Mouse (Mus musculus) neural tube, embryonic 15.5 days (tissue): Measurements from ENCODE around the gene Blvrb. TPM values are rescaled to one million over a fixed set of nuclear protein-coding genes. Genes with fewer than 3 reads are reported as not detected.
A peak's percentile ranks its signal among the peaks of the same experiment; 100 is the strongest.

Experiments used
- ATAC-seq: fragments of 200-750 bp; cut with Nextera tagmentation; 2 replicates; pipeline ENCODE4 v1.8.0; 2017; ENCODE audit warnings: mild to moderate bottlenecking, moderate TSS enrichment, moderate library complexity; ENCODE audit not compliant: low FRiP score
- H3K27ac ChIP-seq: fragments of 300-500 bp; sonication (generic); replicated peaks from 2 replicates; pipeline ENCODE4 v1.5.1; 2015; ENCODE audit warnings: mild to moderate bottlenecking, inconsistent platforms
- H3K27me3 ChIP-seq: fragments of 300-500 bp; sonication (generic); replicated peaks from 2 replicates; pipeline ENCODE4 v1.6.1; 2015; ENCODE audit warnings: inconsistent platforms
- H3K36me3 ChIP-seq: fragments of 300-500 bp; sonication (generic); 2 replicates; pipeline ENCODE4 v1.6.1; 2015; ENCODE audit warnings: inconsistent platforms
- H3K4me1 ChIP-seq: fragments of 300-500 bp; sonication (generic); 2 replicates; pipeline ENCODE4 v1.6.1; 2015; ENCODE audit warnings: inconsistent platforms
- H3K4me2 ChIP-seq: fragments of 300-500 bp; sonication (generic); 2 replicates; pipeline ENCODE4 v1.6.1; 2015; ENCODE audit warnings: inconsistent platforms, mild to moderate bottlenecking, moderate library complexity
- H3K4me3 ChIP-seq: fragments of 300-500 bp; sonication (generic); replicated peaks from 2 replicates; pipeline ENCODE4 v1.5.1; 2015; ENCODE audit warnings: mild to moderate bottlenecking, inconsistent platforms
- H3K9ac ChIP-seq: fragments of 300-500 bp; sonication (generic); replicated peaks from 2 replicates; pipeline ENCODE4 v1.6.1; 2015; ENCODE audit warnings: mild to moderate bottlenecking, inconsistent platforms
- H3K9me3 ChIP-seq: fragments of 300-500 bp; sonication (generic); replicated peaks from 2 replicates; pipeline ENCODE4 v1.6.1; 2016; ENCODE audit warnings: inconsistent platforms
- WGBS: fragments of 180-500 bp; shearing (Covaris S2); methylation state at CpG from one replicate; pipeline ENCODE4 v1.1.7; 2015; ENCODE audit warnings: mixed read lengths; 5-methylcytosine and 5-hydroxymethylcytosine counted together
- polyA plus RNA-seq: library from polyadenylated mRNA; unstranded; fragments of >200 nt; fragmentation: Nextera tagmentation; extraction: Ambion mirVana; gene quantifications from 2 replicates; pipeline ENCODE4 v1.2.1, GENCODE M21; 2015

Gene Blvrb
- polyA plus RNA-seq, 1 experiment from 2014 or later = 24.5 TPM

DNA sequence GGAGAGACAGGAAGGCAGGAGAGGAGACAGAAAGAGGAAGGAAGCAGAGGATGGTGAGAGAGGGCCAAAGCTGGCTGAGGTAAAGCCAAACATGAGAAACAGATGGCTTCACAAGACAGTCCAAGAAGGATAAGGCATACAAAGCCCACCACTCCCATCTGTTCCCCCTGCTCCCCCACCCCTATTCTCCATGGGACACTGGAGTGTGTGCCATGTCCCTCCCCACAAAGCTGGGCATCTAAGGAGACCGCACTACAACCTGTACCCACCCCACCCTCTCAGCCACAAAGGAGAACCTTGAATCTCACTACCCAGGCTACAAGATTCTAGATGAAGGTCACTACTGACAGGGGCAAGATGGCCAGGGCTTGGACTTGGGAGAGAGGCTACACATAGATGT, 20.4 kb upstream of the Blvrb start:
- Histone ChIP-seq H3K27me3 (0 out of 2 replicates have a peak, but pooled peaks cover 6% of the 10 kb centered on the region), H3K27ac (no peak overlapping the region), H3K4me3 (no peak overlapping the region), H3K4me2 (no peak overlapping the region), H3K9me3 (peaks cover 4% of the 10 kb centered on the region; the same call in 1 of the 2 replicates), H3K36me3 (peaks cover 70% of the 10 kb centered on the region), H3K9ac (no peak overlapping the region), H3K4me1 (no peaks in the 10 kb centered on the region)
- WGBS = 90% methylated on average over 1 of the region's 1 CpGs
- no peak for ATAC-seq

DNA sequence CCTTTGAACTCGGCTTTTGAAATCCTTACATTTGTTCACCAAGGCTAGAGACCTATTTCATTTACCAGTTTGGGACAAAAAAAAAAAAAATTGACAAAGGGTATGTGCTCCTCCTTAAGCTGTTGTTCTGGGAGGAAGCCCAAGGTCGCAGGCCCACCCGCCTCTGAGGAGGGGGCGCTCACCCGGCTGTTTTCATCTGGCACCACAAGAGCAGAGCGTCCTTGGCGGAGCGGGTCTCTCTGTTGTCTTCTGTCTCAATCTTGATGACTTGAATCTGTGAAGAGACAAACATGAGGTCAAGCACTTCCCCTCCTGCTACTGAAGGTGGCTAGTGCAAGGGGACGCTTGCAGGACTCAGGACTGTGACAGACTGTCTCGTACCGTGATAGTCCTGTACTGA, 19.8 kb upstream of the Blvrb start:
- 0 out of 2 replicates have a peak, but pooled peaks cover 4% of the 10 kb centered on the region for H3K9me3 ChIP-seq
- H3K4me2 ChIP-seq = no peak overlapping the region
- no peak overlapping the region for H3K9ac ChIP-seq
- ATAC-seq = no peak
- whole genome bisulfite sequencing = 87% methylated on average over 11 of the region's 11 CpGs
- H3K4me3 ChIP-seq = no peak overlapping the region
- H3K36me3 ChIP-seq = peaks cover 68% of the 10 kb centered on the region
- H3K4me1 ChIP-seq = no peaks in the 10 kb centered on the region
- H3K27ac ChIP-seq = no peak overlapping the region
- peaks cover 9% of the 10 kb centered on the region; the same call in 1 of the 2 replicates for H3K27me3 ChIP-seq

DNA sequence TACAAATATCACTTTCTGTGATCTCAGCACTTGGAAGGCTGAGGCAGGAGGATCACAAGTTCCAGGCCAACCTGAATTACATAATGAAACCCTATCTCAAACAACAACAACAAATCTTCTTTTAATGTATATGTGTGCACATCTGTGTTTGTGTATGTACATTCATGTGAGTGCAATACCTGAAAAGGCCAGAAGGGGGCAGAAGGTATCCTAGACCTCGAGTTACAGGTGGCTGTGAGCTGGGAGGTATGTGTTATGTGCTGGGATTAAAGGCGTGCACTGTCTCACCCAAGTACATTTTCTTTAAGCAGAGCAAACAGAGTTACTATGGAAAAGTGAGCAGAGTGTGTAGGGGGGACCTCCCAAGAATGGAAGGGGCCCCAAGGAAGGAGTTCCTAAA, 18.6 kb upstream of the Blvrb start:
- Histone ChIP-seq H3K4me1 (no peaks in the 10 kb centered on the region), H3K9ac (no peak overlapping the region), H3K36me3 (peaks cover 58% of the 10 kb centered on the region), H3K27me3 (peaks cover 13% of the 10 kb centered on the region), H3K4me2 (no peak overlapping the region), H3K9me3 (0 out of 2 replicates have a peak, but pooled peaks cover 4% of the 10 kb centered on the region), H3K4me3 (no peak overlapping the region), H3K27ac (no peak overlapping the region)
- ATAC-seq = no peak
- WGBS = 73% methylated on average over 2 of the region's 2 CpGs

DNA sequence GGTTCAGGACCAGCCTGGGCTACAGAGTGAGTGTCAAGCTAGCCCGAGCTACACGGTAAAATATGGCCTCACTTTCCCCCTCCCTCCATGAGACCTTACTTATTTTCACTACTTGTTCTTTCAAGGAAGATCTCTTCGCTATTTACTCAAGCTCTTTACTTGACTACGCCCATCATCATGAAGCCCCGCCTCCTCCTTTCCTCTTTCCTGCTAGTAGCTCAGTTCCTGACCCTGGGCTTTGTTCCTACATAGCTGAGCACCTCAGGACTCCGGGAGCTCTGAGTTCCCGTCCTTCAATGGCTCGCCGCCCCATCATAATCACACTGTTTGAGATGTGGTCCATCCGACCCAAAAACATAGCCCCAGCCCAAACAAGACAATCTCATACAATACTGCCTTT, 14.4 kb upstream of the Blvrb start:
- ATAC-seq = no peak

DNA sequence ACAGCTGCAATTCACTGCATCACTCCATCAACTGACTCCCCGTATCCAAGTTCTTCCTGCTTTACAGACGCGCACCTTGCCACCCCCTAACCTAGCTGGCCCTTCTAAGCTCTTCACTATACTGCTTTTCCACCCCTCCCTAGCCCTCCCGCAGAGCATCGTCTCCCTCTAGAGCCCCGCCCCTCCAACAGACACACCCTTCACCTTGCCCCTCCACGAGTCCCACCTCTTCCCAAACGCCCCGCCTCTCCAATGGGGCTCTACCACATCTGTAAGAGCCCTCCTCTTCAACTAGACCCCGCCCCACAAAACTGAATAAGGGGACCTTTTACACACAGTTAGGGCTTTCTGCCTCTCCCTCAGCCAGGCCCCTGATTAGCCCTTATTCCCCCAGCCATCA, 14.0 kb upstream of the Blvrb start:
- Histone ChIP-seq H3K36me3 (peaks cover 21% of the 10 kb centered on the region), H3K4me2 (no peak overlapping the region), H3K27me3 (peaks cover 23% of the 10 kb centered on the region), H3K9me3 (0 out of 2 replicates have a peak, but pooled peaks cover 4% of the 10 kb centered on the region), H3K4me1 (no peaks in the 10 kb centered on the region), H3K27ac (no peak overlapping the region), H3K9ac (no peak overlapping the region), H3K4me3 (no peak overlapping the region)
- WGBS = 13% methylated on average over 10 of the region's 10 CpGs
- no peak for ATAC-seq

More for the DNA sequence above, 14.4 kb upstream of the Blvrb start:
- Histone ChIP-seq H3K4me2 (no peak overlapping the region), H3K27ac (no peak overlapping the region), H3K36me3 (peaks cover 25% of the 10 kb centered on the region), H3K27me3 (peaks cover 23% of the 10 kb centered on the region), H3K4me1 (no peaks in the 10 kb centered on the region), H3K9ac (no peak overlapping the region), H3K4me3 (no peak overlapping the region), H3K9me3 (0 out of 2 replicates have a peak, but pooled peaks cover 4% of the 10 kb centered on the region)
- 40% methylated on average over 10 of the region's 10 CpGs for WGBS

DNA sequence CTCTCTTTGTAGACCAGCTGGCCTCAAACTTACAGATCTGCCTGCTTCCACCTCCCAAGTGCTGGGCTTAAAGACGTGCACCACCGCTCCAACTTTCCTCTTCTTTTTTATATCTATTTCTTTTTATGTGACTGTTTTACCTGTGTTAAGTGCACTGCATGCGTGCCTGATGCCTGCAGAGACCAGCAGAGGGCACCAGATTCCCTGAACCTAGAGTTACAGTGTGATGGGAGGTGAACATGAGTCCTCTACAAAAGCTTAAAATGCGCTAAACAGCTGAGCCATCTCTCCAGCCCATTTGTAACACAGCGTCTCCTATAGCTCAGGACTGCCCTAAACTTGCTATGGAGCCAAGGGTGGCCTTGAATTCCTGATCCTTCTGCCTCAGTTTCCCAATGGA, 10.2 kb upstream of the Blvrb start:
- WGBS = 57% methylated on average over 5 of the region's 5 CpGs
- no peak overlapping the region for H3K27ac ChIP-seq
- H3K36me3 ChIP-seq = peaks cover 33% of the 10 kb centered on the region
- ATAC-seq = no peak
- no peak overlapping the region for H3K4me2 ChIP-seq
- H3K4me1 ChIP-seq = no peaks in the 10 kb centered on the region
- no peak overlapping the region for H3K9ac ChIP-seq
- no peaks in the 10 kb centered on the region for H3K9me3 ChIP-seq
- H3K4me3 ChIP-seq = no peak overlapping the region
- peaks cover 23% of the 10 kb centered on the region for H3K27me3 ChIP-seq

DNA sequence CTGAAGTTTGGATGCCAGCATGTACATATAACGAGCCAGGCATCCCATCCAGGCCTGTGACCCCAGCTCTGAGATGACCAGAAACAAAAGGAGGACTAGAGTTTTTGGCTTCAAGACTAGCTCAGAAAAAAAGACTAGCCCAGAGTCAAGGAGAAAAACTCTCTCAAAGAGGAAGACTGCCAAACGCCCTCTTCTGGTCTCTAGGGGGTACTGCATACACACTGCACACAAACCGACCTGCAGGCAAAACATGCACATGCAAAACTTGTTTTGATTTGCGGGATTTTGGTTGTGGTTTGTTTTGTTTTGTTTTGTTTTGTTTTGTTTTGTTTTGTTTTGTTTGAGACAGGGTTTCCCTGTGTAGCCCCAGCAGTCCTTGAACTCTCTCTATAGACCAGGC, 7.8 kb upstream of the Blvrb start:
- 82% methylated on average over 4 of the region's 4 CpGs for WGBS
- no peaks in the 10 kb centered on the region for H3K9me3 ChIP-seq
- H3K4me1 ChIP-seq = peaks cover under 1% of the 10 kb centered on the region; the same call in 1 of the 2 replicates
- no peak overlapping the region for H3K9ac ChIP-seq
- no peak overlapping the region for H3K4me3 ChIP-seq
- no peak overlapping the region for H3K27ac ChIP-seq
- no peak for ATAC-seq
- peaks cover 15% of the 10 kb centered on the region; the same call in 1 of the 2 replicates for H3K27me3 ChIP-seq
- peaks cover 27% of the 10 kb centered on the region for H3K36me3 ChIP-seq
- H3K4me2 ChIP-seq = no peak overlapping the region

DNA sequence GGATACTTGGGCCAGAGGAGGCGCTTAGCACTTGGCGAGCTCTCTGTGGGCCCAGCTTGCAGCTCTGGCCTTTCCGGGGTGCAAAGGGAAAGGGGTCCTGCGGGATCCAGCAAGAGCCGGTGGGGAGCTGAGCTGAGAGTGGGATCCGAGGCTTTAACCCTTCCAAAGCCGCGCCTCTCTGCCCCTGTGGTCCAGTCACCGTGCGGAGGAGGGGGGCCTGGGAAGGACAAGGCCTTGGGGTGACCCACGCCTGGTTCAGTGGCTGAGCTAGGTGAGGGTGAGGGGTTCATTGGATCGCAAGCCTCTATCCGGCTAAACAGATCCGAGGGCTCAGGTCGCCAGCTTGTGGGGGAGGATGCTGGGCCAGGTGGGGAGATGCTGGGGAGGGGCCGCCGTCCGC, 1.7 kb upstream of the Blvrb start:
- peaks cover 8% of the 10 kb centered on the region; the same call in 1 of the 2 replicates for H3K36me3 ChIP-seq
- H3K9me3 ChIP-seq = no peaks in the 10 kb centered on the region
- no peak for ATAC-seq
- H3K27me3 ChIP-seq = 0 out of 2 replicates have a peak, but pooled peaks cover 12% of the 10 kb centered on the region
- peak overlapping the region; percentile 96 for H3K4me2 ChIP-seq
- peak overlapping the region; percentile 79 for H3K27ac ChIP-seq
- peaks cover 29% of the 10 kb centered on the region for H3K4me1 ChIP-seq
- WGBS = under 1% methylated on average over 17 of the region's 18 CpGs
- peak overlapping the region; percentile 67 for H3K9ac ChIP-seq
- peak overlapping the region; percentile 55 for H3K4me3 ChIP-seq

DNA sequence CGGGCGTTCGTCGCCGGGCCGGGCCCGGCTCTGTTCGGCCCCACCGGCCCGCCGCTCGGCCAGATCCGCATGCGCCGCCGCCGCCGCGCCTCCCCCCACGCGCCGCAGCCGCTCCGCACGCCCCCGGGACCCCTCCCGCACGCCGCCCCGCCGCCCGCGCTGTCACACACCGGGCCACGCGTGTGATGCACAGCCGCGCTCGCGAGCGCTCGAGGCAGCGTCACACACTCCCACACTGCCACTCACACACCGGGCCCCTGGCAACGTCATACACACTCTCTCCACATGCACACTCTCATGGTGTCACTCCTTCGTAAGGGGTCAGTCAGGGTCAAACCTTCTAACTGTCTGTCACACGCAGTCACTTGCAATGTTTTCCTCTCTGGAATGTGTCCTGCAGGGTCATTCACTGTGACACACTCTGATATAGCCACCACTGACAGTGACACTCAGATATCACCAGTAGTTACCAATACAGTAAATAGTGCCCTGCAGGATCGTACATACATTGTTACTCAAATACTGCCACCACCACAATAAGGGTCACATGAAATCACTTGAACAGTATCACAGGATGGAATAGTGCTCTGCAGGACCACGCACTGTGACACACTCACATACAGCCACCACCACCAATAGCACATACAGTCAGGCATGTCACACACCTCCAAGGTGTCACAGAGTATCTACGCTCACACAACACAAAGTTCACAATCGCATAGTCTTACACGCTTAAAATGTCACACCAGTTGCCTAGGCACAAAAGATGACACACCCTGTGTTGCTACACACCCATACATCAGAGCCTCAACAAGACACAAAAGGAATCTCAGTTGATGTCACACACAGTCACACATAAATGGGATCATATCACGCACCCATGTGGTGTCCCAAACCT, 1.0 kb upstream of the Blvrb start:
- Histone ChIP-seq H3K4me2 (peak overlapping the region; percentile 96), H3K9me3 (no peaks in the 10 kb centered on the region), H3K4me1 (peaks cover 29% of the 10 kb centered on the region), H3K4me3 (peak overlapping the region; percentile 55), H3K36me3 (peaks cover 5% of the 10 kb centered on the region; the same call in 1 of the 2 replicates), H3K9ac (peak overlapping the region; percentile 67), H3K27me3 (0 out of 2 replicates have a peak, but pooled peaks cover 12% of the 10 kb centered on the region), H3K27ac (peak overlapping the region; percentile 79)
- 9% methylated on average over 39 of the region's 53 CpGs for WGBS
- ATAC-seq = peak; percentile 63

DNA sequence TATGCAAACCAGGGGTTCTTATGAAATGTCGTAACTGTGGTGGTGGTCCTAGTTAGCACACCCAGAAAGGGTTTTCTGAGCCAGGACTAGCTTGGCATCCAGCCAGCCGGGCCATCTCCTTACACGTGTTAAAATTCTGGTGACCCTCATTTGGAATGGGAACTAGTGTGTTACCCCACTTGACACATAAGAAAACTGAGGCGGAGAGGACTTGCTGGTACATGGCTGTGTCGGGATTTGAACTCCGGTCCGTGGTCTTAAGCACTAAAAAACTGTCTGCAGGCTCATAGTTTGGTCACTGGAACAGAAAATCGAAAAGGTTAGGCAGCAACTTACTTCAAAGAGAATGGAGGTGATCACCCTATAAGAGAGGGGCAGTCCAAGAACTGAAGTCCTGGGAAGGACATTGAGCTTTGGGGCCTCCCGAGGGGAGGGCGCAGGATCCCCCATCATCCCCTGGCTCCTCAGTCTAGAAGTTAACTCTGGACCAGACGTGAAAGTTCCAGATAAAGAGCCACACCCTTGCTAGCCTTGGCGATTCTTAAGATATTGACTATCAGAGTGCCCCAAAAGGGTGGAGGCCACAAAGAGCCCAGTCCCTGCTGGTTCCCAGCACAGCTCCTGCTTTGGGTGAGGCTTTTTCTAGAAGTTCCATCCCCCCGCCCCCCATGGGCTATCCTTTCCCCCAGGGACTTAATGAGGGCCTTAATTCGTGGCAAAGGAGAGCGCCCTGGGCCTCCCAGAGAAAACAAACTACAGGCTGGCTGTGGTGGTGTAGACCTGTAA, 836 bp downstream of the Blvrb start:
- Histone ChIP-seq H3K27ac (no peak overlapping the region), H3K9ac (peak overlapping the region; percentile 52; the same call in 1 of the 2 replicates), H3K4me3 (peak overlapping the region; percentile 55), H3K36me3 (no peaks in the 10 kb centered on the region), H3K9me3 (no peaks in the 10 kb centered on the region), H3K4me1 (peaks cover 29% of the 10 kb centered on the region), H3K27me3 (0 out of 2 replicates have a peak, but pooled peaks cover 10% of the 10 kb centered on the region), H3K4me2 (peak overlapping the region; percentile 96)
- ATAC-seq = no peak
- WGBS = 56% methylated on average over 15 of the region's 15 CpGs

DNA sequence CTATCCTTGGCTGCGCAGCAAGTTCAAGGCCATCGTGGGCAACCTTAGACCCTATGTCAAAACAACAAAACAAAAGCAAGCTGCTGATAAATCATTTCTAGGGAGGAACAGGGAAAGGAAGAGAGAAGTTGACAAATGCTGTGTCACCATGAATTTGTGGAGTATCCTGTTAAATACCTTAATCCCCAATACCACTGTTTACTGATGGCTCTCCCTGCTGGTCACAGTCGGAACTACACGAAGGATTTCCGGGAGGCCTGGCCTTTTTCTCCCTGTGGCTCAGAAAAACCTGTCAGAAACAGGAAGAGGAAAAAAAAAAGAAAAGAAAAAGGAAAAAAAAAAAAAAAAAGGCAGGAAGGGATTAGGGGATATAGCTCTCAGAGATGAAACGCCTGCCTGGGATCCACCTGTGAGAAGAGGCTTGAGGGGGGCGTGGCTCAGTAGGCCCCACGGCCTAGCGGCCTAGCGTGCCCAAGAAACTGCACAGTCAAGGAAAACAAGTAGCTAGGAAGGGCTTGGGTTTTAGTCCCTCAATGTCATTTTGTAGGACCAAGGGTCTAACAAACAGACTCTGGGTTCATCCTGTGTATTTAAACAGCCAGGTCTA, 1.6 kb downstream of the Blvrb start:
- Histone ChIP-seq H3K27ac (no peak overlapping the region), H3K36me3 (no peaks in the 10 kb centered on the region), H3K4me1 (peaks cover 29% of the 10 kb centered on the region), H3K9ac (no peak overlapping the region), H3K9me3 (no peaks in the 10 kb centered on the region), H3K27me3 (0 out of 2 replicates have a peak, but pooled peaks cover 7% of the 10 kb centered on the region), H3K4me2 (no peak overlapping the region), H3K4me3 (no peak overlapping the region)
- no peak for ATAC-seq
- WGBS = 63% methylated on average over 10 of the region's 10 CpGs
